Mouse (Mus musculus): ENCODE measurements around the gene Id3.

GRCm38 (mm10) chr4:136094519-136095219, 48.6 kb upstream of the Id3 start:
- TF ChIP-seq CTCF (IDR thresholded peaks at IDR 0.05; ENCODE audit: low read depth, low read length), result no peak
- TF ChIP-seq POLR2A (IDR thresholded peaks at IDR 0.05; ENCODE audit: borderline replicate concordance, low read depth, low read length), result no peak
